Mouse (Mus musculus): ENCODE results near the gene Xpot.

GRCm38 (mm10) chr10:121580381-121580780, 45.8 kb downstream of the Xpot start:
- TF ChIP-seq E2F4 (IDR thresholded peaks at IDR 0.05; ENCODE audit: insufficient read depth) = no peak
- no peak for TF ChIP-seq POLR2A (IDR thresholded peaks at IDR 0.05; ENCODE audit: insufficient read length, low read depth)
- no peak for TF ChIP-seq USF1 (IDR thresholded peaks at IDR 0.05; ENCODE audit: low read depth)
- TF ChIP-seq TCF12 (IDR thresholded peaks at IDR 0.05; ENCODE audit: insufficient read depth, poor library complexity, severe bottlenecking) = no peak
- TF ChIP-seq REST (IDR thresholded peaks at IDR 0.05; ENCODE audit: insufficient read depth, insufficient read length) = no peak
- TF ChIP-seq POLR2AphosphoS2 (IDR thresholded peaks at IDR 0.05; ENCODE audit: insufficient read length, low read depth) = no peak
- TF ChIP-seq TCF3 (IDR thresholded peaks at IDR 0.05; ENCODE audit: insufficient read length, low read depth) = no peak
- no peak for TF ChIP-seq MYOD1 (IDR thresholded peaks at IDR 0.05; ENCODE audit: control insufficient read depth in 1 of 3, insufficient read length in 2 of 3, low read depth in 2 of 3)
- TF ChIP-seq MYOG (IDR thresholded peaks at IDR 0.05; ENCODE audit: control insufficient read depth in 1 of 3, insufficient read depth in 1 of 3, insufficient read length in 2 of 3, low read depth in 2 of 3) = no peak
- no peak for TF ChIP-seq MAX (IDR thresholded peaks at IDR 0.05; ENCODE audit: low read depth)
- no peak for TF ChIP-seq CEBPB (IDR thresholded peaks at IDR 0.05; ENCODE audit: insufficient read depth, poor library complexity, severe bottlenecking)

Data from myocyte (in vitro differentiated cells).